Mouse (Mus musculus): ENCODE measurements around the gene Heatr9.

Gene Heatr9

DNA sequence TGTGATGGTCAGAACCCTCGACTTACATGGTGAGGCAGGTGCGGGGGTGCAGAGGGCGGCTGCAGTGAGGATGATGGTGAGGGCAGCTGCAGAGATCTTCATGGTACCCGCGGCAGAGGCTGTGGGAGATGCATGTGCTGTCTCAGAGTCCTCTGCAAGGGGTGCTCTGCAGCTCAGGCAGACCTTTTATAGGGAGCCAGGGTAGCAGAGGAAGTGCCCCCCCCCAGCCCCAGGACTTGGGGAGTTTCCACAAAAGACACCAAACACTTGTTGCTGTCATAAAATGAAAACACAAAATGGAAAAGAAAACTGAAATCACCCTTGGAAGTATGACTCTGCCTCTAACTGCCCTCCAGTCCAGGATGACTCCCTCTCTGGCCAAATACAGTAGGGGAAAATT is 8.4 kb upstream of the Heatr9 start, which contains the start of gene Ccl5:
TSS of gene Ccl5 (minus strand) at position 159 of the 400 bp plus-strand sequence.
- no peak for DNase-seq (ENCODE audit: low read depth)

DNA sequence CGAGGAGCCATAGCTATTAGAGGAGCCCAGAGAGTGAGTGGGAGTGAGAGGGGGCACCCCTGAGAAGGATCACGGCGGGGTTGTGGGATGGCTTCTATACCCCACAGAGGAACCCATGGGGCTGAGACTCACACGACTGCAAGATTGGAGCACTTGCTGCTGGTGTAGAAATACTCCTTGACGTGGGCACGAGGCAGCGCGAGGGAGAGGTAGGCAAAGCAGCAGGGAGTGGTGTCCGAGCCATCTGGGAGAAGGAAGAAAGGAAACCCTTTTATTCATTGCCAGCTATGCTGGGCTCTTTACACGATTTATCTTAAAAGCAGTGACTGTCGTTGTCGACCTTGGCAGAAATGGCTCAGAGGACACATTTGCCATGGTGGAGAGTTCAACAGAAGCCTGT is 7.0 kb upstream of the Heatr9 start:
- DNase-seq (ENCODE audit: low read depth): no peak

DNA sequence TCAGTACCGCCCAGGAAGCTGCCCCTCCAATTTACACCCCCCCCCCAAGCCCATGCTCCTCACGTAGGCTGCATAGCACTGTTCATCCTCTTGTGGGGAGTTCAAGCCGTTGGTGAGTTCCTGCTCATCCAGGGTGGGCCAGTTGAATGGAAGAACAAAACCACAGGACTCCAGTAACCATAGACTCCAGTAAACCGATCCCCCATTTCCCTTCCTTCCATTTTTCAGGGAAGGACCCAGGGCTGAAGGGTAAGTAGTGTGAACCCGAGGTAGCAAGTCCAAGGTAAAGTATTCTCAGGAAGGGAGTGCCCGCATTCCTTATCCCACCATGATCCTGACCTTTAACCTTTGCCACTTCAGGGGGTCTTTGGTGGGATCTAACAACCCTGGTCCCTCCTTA is 3.6 kb downstream of the Heatr9 start:
- DNase-seq (ENCODE audit: low read depth): no peak

DNA sequence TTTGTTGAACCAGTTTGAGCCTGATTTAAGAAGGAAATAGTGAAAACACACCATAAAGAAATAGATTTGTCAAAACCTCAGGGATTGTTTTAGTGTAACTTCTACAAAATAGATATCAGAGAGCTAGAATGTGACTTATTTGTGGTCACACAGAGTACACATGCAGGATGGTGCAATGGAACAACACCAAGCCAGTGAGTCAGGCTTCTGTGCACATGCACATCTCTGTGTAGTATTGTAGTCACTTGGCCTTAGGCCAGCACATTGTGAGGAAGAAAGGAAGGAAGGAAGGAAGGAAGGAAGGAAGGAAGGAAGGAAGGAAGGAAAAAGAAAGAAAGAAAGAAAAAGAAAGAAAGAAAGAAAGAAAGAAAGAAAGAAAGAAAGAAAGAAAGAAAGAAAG is 4.8 kb downstream of the Heatr9 start:
- no peak for DNase-seq (ENCODE audit: low read depth)

DNA sequence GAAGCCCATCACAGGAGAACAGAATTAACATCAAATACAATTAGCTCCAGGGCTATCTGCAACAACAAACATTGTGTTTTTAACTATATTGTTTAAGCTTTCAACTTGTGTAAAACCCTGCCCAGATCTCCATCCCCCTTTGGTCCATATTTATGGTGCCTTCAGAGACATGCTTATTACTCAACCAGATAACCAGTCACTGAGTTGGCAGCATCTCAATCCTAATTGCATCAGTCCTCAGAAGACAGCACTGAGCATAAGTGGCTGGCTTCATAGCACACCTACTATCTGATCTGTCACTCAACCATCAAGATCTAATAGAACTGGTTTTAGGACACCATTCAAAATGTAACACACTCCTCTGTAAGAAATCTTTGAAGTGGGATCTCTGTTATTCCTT is 12.5 kb downstream of the Heatr9 start:
- DNase-seq (ENCODE audit: low read depth): no peak

DNA sequence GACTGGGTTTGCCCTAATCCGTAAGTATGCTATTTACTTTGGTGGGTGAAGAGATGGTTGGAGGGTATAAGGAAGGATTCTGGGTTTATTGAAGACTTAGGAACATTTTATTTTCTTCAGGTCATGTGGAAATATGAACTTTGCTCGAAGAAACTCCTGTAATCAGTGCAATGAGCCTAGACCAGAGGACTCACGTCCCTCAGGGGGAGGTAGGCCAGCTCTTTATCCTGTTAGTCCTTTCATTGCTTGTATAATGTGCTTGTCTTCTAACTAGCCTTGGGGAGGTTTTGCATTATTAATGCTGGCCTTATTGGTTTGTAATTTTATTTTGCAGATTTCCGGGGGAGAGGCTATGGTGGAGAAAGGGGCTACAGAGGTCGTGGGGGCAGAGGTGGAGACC is 17.7 kb downstream of the Heatr9 start:
- DNase-seq (ENCODE audit: low read depth): no peak

DNA sequence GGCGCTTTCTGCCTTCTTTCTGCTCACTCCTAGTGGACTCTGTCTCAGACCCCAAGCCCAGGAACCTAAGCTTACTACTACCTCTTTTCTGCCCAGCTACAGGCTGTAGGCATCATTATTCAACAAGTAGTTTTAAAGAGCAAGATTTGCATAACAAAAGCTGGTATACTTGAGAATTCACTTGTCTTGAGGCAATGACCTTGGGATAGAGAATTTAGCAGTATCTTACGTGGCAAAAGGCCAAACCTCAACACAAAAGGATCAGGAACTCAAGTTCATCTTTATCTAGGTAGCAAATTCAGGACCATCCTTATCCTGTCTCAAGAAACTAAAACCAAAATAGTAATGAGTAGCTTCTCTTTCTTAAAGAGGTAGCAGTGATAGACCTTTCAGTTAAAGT is 26.4 kb downstream of the Heatr9 start:
- DNase-seq (ENCODE audit: low read depth): no peak

DNA sequence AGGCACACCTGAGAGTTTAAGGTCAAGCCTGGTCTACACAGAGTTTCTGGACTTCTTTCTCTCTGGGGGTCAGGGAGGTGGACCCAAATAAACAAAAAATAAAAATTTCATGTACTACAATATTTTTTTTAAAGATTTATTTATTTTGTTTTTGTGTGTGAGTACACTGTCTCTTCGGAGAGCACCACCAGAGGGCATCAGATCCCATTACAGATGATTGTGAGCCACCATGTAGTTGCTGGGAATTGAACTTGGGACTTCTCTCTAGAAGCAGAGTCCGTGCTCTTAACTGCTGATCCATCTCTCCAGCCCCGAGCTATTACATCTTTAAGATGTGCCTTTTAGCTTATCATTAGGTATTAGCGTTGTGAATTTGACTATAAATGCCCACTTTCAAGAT is 30.5 kb downstream of the Heatr9 start:
- no peak for DNase-seq (ENCODE audit: low read depth)

DNA sequence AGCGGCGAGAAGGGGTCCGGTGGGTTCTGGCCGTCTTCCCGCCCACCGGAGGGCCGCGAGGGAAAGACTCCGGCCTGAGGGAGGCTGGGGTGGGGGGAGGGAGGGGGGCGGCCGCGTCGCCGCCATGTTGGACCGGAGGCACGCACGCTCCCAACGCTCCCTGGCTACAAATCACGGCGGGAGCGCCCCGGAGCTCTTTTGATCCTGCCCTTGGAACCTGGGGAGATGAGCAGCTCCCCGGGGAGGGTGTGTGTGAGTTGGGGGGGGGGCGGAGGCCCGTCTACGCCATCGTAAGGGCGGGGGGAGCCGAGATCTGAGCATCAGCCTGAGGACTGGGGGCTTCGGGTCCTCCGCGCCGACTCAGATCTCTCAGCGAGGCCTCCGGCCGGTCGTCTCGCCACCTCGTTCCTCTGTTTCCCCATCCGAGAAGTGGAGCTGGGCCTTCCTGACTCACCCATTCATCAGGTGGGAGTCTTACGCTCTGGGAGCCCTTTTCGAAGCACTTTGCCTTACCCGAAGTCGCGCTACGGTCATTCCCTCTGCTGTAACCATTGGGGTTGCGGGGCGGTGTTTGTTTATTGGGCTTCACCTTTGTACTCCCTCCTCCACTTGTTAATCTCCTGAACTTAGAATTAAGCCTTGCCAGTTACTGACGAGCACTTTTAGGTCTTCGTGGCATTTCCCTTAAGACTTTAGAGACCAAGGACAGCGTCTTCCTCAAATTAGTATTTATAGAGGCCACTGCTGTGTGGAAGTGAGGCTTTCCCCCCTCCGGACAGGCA is 48.5 kb downstream of the Heatr9 start:
- DNase-seq (ENCODE audit: low read depth): no peak

DNA sequence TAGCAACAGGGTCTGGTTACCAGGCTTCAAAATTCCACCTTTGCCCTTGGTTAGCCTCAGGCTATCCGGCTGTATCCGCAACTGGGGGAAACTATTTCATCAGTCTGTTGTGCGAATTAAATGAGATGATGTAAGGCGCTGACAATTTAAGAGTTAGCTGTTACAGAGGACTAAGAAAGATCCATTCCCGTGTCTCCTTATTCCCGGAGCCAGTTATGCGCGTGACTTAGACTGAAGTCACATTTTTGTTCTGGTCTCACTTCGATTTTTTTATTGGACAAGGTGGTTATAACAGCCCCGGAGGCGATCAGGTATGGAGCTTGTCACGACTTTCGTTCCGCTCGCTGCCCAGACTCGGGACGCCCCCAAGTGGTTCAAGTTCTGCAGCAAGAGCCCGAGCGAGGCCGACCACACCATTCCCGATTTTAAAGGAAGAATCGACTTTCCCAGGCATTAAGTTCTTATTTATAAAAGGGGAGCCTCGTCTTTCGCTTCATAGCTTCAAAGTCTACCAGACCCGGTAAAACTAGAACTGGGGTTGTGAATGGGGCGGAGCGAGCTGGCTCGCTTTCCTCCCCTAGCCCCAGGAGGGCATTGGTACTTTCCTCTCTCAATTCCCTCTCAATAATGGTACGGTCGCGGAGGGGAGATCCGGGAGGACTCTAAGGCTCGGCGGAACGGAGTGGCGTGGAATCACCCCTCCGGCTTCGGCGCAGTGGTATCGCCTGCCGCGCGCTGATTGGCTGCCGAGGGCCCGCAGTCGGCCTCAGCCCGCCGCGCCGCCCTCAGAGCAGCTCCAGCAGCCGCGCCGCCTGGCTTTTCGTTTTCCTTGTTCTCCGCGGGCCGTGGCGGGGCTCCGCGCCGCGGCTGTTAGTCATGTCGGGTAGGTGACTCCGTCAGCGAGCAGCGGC is 49.4 kb downstream of the Heatr9 start, which contains the start of gene Taf15:
TSS of gene Taf15 (plus strand) at position 763 of the 911 bp plus-strand sequence.
- DNase-seq (ENCODE audit: low read depth): peak; percentile 99

DNA sequence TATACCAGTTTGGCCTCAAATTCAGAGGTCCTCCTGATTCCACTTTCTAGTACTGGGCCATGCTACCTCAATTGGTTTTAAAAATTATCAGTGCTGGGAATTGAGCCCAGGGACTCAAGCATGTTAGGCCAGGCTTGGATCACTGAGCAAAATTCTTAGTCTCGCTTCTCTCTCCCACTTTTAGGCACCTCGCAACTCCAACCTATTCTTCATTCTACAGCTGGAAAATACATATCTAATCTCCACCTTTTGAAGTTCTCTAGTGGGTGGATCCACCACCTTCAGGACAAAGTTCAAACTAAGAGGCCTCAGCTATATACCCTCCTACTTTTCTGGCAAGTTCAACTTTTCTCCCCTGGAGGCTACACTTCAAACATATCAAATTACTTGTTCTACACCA is 50.2 kb downstream of the Heatr9 start:
- no peak for DNase-seq (ENCODE audit: low read depth)

DNA sequence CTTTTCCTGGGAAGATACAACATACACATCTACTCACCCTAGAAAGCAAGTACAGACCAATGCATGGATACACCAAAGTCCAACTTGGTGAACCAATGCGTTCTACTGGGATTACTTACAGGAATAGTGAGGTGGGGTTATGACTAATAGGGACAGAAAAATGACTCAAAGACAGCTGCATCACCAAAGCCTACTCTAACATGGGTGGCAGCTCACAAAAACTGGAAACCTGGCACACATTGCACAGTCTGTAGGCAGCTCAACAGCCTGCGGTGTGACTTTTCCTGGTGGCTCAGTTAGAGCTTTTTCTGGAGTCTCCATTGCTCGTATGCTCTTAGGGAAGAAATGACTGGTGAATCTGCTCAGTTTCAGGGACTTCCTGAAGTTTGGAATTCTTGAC is 53.2 kb downstream of the Heatr9 start:
- DNase-seq (ENCODE audit: low read depth): no peak

DNA sequence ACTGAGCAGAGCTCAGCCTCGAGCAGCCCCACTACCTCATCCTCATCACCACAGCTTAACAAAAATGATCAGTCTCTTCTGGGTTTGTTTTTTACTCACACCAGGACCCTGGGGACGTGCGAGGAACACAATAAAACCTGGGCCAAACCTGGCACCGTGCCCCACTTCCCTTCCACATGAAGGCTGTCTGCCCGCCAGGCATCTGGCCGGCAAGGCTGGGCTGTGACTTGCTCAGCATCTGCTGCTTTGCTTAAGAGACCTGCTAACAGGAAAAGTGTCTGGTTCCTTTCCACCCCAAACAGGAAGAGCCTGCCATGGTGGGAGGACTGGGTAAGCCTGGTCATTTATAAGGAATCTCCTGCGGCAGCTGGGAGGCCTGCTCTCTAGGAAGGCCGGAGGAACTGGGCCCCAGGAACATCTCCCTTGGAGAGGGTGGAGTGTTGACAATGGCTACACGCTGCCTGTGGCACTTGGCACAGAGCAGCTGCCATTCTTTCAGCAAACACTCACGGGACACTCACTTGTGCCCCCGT is 54.8 kb downstream of the Heatr9 start:
- no peak for DNase-seq (ENCODE audit: low read depth)

DNA sequence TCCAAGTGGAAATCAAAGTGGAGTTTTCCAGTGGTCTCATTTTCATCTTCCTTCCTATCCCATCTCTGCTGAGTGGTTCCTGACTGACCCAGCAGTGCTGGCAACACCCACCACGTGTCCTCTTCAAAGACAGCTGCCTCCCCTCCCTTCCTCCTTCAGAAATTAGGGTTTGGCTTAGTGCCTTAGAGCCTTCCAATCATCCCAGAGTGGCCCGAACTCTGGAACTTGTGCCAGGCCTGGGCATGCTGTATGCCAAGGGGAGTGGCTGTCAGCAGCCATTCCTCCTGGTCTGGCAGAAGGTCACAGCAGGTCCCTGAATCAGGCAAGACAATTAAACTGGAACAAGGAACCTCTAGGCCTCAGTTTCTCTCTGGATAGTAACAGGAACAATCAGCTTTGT is 56.0 kb downstream of the Heatr9 start:
- DNase-seq (ENCODE audit: low read depth): no peak

DNA sequence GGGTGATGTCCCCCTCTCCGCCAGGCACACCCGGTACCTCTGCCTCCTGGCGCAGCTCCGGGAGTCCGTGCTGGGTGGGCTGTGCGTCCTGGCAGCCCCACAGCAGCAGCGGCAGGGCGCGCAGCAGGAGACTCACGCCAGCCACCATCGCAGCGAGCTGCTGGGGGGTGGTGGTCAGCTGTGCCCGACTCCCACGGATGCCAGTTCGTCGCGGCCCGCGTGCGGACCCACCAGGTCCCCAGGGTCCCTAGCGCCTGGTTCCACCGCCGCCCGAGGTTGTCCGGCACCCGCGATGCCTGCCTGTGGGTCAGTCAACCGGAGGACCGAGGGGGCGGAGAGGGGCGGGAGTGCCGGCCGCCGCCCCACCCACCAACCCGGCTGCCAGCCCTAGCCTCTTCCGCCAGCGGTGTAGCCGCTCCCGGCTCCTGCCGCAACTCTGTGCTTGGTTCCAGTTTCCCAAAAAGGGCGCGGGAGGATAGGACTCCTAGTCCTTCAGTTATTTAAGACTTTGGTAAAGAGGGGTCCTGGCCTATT is 59.2 kb downstream of the Heatr9 start, which contains the start of gene Mmp28:
TSS of gene Mmp28 (minus strand) at position 361 of the 534 bp plus-strand sequence.
- DNase-seq (ENCODE audit: low read depth): no peak

Measured in c-Kit-positive CD71-positive TER-119-negative erythroid progenitor cells, embryonic 14.5 days (primary cell).